Mouse (Mus musculus) ES-E14 (cell line): Measurements from ENCODE around the gene Brap.

Experiments used
- CHD2 ChIP-seq: IDR thresholded peaks from 2 replicates; pipeline ENCODE4 v1.6.1; 2014; ENCODE audit warnings: mild to moderate bottlenecking, low read depth, low read length, inconsistent platforms
- ZNF384 ChIP-seq: IDR thresholded peaks from 2 replicates; pipeline ENCODE4 v1.6.1; 2012; ENCODE audit warnings: low read depth, low read length, inconsistent platforms

DNA sequence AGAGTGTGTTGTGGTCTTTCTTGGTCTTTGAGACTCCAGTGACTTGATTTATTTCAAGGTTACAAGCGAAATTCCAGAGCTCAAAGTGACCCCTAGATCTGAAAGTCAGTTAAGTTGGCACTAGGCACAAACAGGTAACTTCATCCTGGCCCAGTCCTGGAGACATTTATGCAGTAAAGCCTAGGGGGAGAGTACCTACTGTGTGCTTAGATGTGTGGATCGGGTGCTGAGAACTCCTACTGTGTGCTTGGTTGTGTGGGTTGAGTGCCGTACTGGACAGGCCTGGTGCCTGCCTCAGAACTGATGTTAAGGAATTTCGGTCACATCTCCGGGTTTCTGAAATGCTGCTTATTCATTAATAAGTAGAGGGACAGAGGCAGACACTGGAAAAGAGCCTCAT, 1.1 kb downstream of the Brap start:
- TF ChIP-seq ZNF384 (no peak), CHD2 (no peak)
